ENCODE assay signal across 8 mouse cellular contexts in the genomic region with DNA sequence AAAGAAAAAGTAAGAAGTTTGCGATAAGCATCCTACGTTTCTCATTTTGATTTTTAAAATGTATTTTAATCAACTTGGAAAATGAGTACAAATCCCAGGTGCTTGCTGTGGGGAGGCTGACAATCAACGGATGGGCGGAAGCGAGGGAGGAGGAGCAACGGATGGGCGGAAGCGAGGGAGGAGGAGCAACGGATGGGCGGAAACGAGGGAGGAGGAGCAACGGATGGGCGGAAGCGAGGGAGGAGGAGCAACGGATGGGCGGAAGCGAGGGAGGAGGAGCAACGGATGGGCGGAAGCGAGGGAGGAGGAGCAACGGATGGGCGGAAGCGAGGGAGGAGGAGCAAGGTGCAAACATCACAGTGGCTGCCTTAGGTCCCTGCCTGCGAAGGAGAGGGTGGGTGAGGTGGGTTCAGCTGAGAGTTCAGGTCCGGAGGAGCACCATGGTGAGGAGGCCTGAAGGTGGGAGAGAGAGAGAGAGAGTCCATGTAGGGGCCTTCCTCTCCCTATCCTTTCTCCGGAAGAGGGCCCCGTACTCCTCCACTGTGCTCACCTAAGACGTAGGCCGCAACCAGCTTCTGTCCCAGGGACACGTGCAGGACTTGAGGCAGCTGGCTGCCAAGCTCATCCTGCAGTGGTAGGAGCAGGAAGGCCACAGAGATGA. TPM values are rescaled to one million over a fixed set of nuclear protein-coding genes. Genes with fewer than 3 reads are reported as not detected.
A peak's percentile ranks its signal among the peaks of the same experiment; 100 is the strongest.
DNase-seq lines count a peak whose midpoint lies in the region; ATAC-seq and TF ChIP-seq lines count a peak whose summit lies in the region.

No protein-coding gene starts in this region.

- no peak for ATAC-seq in hindbrain, embryonic 15.5 days (ENCODE audit: low FRiP score, low read depth)

- peaks cover 20% of the 10 kb centered on the region for H3K4me1 ChIP-seq in hindbrain, embryonic 15.5 days (replicated peaks)

- intact Hi-C loops in gastrocnemius, adult 2 months (cut with DNase I), result no loop called here

- no peaks in the 10 kb centered on the region for H3K9me3 ChIP-seq in hindbrain, embryonic 15.5 days

- H3K79me2 ChIP-seq in macrophage (ENCODE audit: inconsistent target), result peaks cover 13% of the 10 kb centered on the region; the same call in 1 of the 2 replicates

- no peak for TF ChIP-seq CTCF in gastrocnemius, adult 2 months (IDR thresholded peaks at IDR 0.05)

- DNase-seq in gastrocnemius, adult 2 months, result no peak
- DNase-seq in gastrocnemius, postnatal 10 days, result no peak
- DNase-seq in ES-CJ7 (ENCODE audit: low read depth, low spot score), result peak; percentile 67
- DNase-seq in thymus, postnatal 4 days, result peak; percentile 47
- no peak for DNase-seq in urinary bladder, postnatal 10 days (ENCODE audit: low spot score)
- no peak for DNase-seq in ovary, postnatal 10 days (ENCODE audit: low spot score)

- H3K27ac ChIP-seq in gastrocnemius, adult 2 months, result peak overlapping the region; percentile 46; the same call in 1 of the 2 replicates
- no peak overlapping the region for H3K27ac ChIP-seq in hindbrain, embryonic 15.5 days (replicated peaks)
- H3K27ac ChIP-seq in macrophage, result peak overlapping the region; percentile 40

- H3K9ac ChIP-seq in hindbrain, embryonic 15.5 days, result no peak overlapping the region

- H3K27me3 ChIP-seq in hindbrain, embryonic 15.5 days, result no peaks in the 10 kb centered on the region

- peak overlapping the region; percentile 35 for H3K4me2 ChIP-seq in hindbrain, embryonic 15.5 days

- WGBS in hindbrain, embryonic 15.5 days, result 38% methylated on average over 21 of the region's 30 CpGs
- 28% methylated on average over 28 of the region's 30 CpGs for WGBS in macrophage (ENCODE audit: missing documents)

- no peaks in the 10 kb centered on the region for H3K36me3 ChIP-seq in hindbrain, embryonic 15.5 days
- H3K36me3 ChIP-seq in macrophage (ENCODE audit: inconsistent target), result no peaks in the 10 kb centered on the region

- H3K4me3 ChIP-seq in gastrocnemius, adult 2 months, result peak overlapping the region; percentile 33
- H3K4me3 ChIP-seq in hindbrain, embryonic 15.5 days, result peak overlapping the region; percentile 8; the same call in 1 of the 2 replicates
- H3K4me3 ChIP-seq in macrophage (ENCODE audit: inconsistent target), result peak overlapping the region; percentile 32

RNA-seq across cellular contexts. Expression of a gene that starts 4.1 kb away (rescaled TPM):
- 10 to 100 TPM in 1 of 2 experiments, 1 to 10 TPM in 1; 9.8 to 12.2 TPM for total RNA-seq in gastrocnemius, adult 2 months (2021)
- 10 to 100 TPM; 16.5 to 29.5 TPM for total RNA-seq in gastrocnemius, postnatal 10 days (2021)
- 59.7 and 73.5 TPM in 2 replicates for polyA plus RNA-seq in hindbrain, embryonic 15.5 days (2015; fragmentation: Nextera tagmentation; extraction: Ambion mirVana)
- total RNA-seq in macrophage (2018; cell fraction: chromatin; rRNA removed), result 10 to 100 TPM in 16 of 26 experiments, 1 to 10 TPM in 10; 2.8 to 63.3 (median 15.4) TPM
- total RNA-seq in macrophage (2018; cell fraction: cytosol; rRNA removed), result 10 to 100 TPM; 22.6 to 67.2 (median 40.9) TPM
- 10 to 100 TPM in 23 of 26 experiments, 1 to 10 TPM in 3; 6.8 to 60.3 (median 22.0) TPM for total RNA-seq in macrophage (2018; cell fraction: nucleus; rRNA removed)
- polyA plus RNA-seq in macrophage (2018), result 35.3 to 72.3 TPM (median 54.2 TPM) in 3 replicates

RNA-seq across cellular contexts. Expression of a gene that starts 16.9 kb away (rescaled TPM):
- 10 to 100 TPM; 30.9 to 76.1 TPM for total RNA-seq in gastrocnemius, adult 2 months (2021)
- 100 to 1,000 TPM; 292 to 390 TPM for total RNA-seq in gastrocnemius, postnatal 10 days (2021)
- polyA plus RNA-seq in hindbrain, embryonic 15.5 days (2015; fragmentation: Nextera tagmentation; extraction: Ambion mirVana), result 16.6 and 19.4 TPM in 2 replicates
- 10 to 100 TPM in 1 of 26 experiments, 1 to 10 TPM in 16, under 1 TPM in 3, not detected in 6; 0.68 to 88.8 (median 1.8) TPM for total RNA-seq in macrophage (2018; cell fraction: chromatin; rRNA removed)
- total RNA-seq in macrophage (2018; cell fraction: cytosol; rRNA removed), result under 1 TPM in 23 of 26 experiments, not detected in 3; 0.07 to 0.58 (median 0.20) TPM
- 10 to 100 TPM in 1 of 26 experiments, 1 to 10 TPM in 4, under 1 TPM in 15, not detected in 6; 0.25 to 16.0 (median 0.67) TPM for total RNA-seq in macrophage (2018; cell fraction: nucleus; rRNA removed)
- polyA plus RNA-seq in macrophage (2018), result 0.41 to 0.44 TPM in 2 of 3 replicates, not detected in the other

RNA-seq across cellular contexts. Expression of a gene that starts 27.1 kb away (rescaled TPM):
- not detected for total RNA-seq in gastrocnemius, adult 2 months (2021)
- under 1 TPM in 1 of 2 experiments, not detected in 1; 0.56 TPM for total RNA-seq in gastrocnemius, postnatal 10 days (2021)
- polyA plus RNA-seq in hindbrain, embryonic 15.5 days (2015; fragmentation: Nextera tagmentation; extraction: Ambion mirVana), result 6.1 and 6.4 TPM in 2 replicates
- total RNA-seq in macrophage (2018; cell fraction: chromatin; rRNA removed), result under 1 TPM in 3 of 26 experiments, not detected in 23; 0.25 to 0.92 (median 0.33) TPM
- total RNA-seq in macrophage (2018; cell fraction: cytosol; rRNA removed), result under 1 TPM in 13 of 26 experiments, not detected in 13; 0.03 to 0.24 (median 0.09) TPM
- 1 to 10 TPM in 1 of 26 experiments, under 1 TPM in 3, not detected in 22; 0.18 to 1.0 (median 0.69) TPM for total RNA-seq in macrophage (2018; cell fraction: nucleus; rRNA removed)
- polyA plus RNA-seq in macrophage (2018), result 0.14 to 0.17 TPM in 2 of 3 replicates, not detected in the other

RNA-seq across cellular contexts. Expression of a gene that starts 32.1 kb away (rescaled TPM):
- under 1 TPM; 0.15 to 0.28 TPM for total RNA-seq in gastrocnemius, adult 2 months (2021)
- under 1 TPM; 0.33 to 0.70 TPM for total RNA-seq in gastrocnemius, postnatal 10 days (2021)
- 0.12 and 0.31 TPM in 2 replicates for polyA plus RNA-seq in hindbrain, embryonic 15.5 days (2015; fragmentation: Nextera tagmentation; extraction: Ambion mirVana)
- total RNA-seq in macrophage (2018; cell fraction: chromatin; rRNA removed), result under 1 TPM in 16 of 26 experiments, not detected in 10; 0.21 to 0.96 (median 0.40) TPM
- total RNA-seq in macrophage (2018; cell fraction: cytosol; rRNA removed), result under 1 TPM in 9 of 26 experiments, not detected in 17; 0.03 to 0.16 (median 0.09) TPM
- under 1 TPM in 12 of 26 experiments, not detected in 14; 0.22 to 0.54 (median 0.39) TPM for total RNA-seq in macrophage (2018; cell fraction: nucleus; rRNA removed)
- 0.09 TPM in 1 of 3 replicates, not detected in the others for polyA plus RNA-seq in macrophage (2018)

RNA-seq across cellular contexts. Expression of a gene that starts 32.2 kb away (rescaled TPM):
- 10 to 100 TPM; 15.6 to 17.1 TPM for total RNA-seq in gastrocnemius, adult 2 months (2021)
- total RNA-seq in gastrocnemius, postnatal 10 days (2021), result 10 to 100 TPM; 15.9 to 17.7 TPM
- 17.2 and 18.2 TPM in 2 replicates for polyA plus RNA-seq in hindbrain, embryonic 15.5 days (2015; fragmentation: Nextera tagmentation; extraction: Ambion mirVana)
- total RNA-seq in macrophage (2018; cell fraction: chromatin; rRNA removed), result 100 to 1,000 TPM; 167 to 732 (median 499) TPM
- 100 to 1,000 TPM in 19 of 26 experiments, 10 to 100 TPM in 7; 63.8 to 148 (median 112) TPM for total RNA-seq in macrophage (2018; cell fraction: cytosol; rRNA removed)
- total RNA-seq in macrophage (2018; cell fraction: nucleus; rRNA removed), result 100 to 1,000 TPM; 111 to 438 (median 231) TPM
- 51.6 to 108 TPM (median 60.3 TPM) in 3 replicates for polyA plus RNA-seq in macrophage (2018)

Comparison
In these comparisons a context has a peak if more than half of its experiments do, and no peak if none do; other contexts are left out.
1. DNase-seq: peak in ES-CJ7 (single experiment) and thymus, postnatal 4 days (single experiment); none in gastrocnemius, adult 2 months (single experiment), gastrocnemius, postnatal 10 days (single experiment), urinary bladder, postnatal 10 days (single experiment) and ovary, postnatal 10 days (single experiment).
2. Peak in every context shown above with its lines, with median percentiles within 50 percentile points of each other: H3K4me3 ChIP-seq.